Mouse (Mus musculus) stomach, embryonic 16.5 days (tissue): Measurements from ENCODE around the gene Btg3. TPM values are rescaled to one million over a fixed set of nuclear protein-coding genes. Genes with fewer than 3 reads are reported as not detected.
"Not testable (repeated sequence)": the region's sequence is repeated elsewhere in the genome, so short reads cannot be mapped to it uniquely, and the experiment has no call there.

Source experiments
- ATAC-seq: fragments of 200-750 bp; cut with Nextera tagmentation; 2 replicates; pipeline ENCODE4 v1.8.0; 2017; ENCODE audit warnings: moderate number of reproducible peaks, moderate TSS enrichment; ENCODE audit not compliant: insufficient read depth, low FRiP score
- H3K27ac ChIP-seq: fragments of 300-500 bp; sonication (generic); 2 replicates; pipeline ENCODE4 v1.5.1; 2014; ENCODE audit warnings: low read length
- H3K27me3 ChIP-seq: fragments of 300-500 bp; sonication (generic); 2 replicates; pipeline ENCODE4 v1.6.1; 2014; ENCODE audit warnings: low read length, control low read depth, mixed read lengths; ENCODE audit not compliant: control insufficient read depth, insufficient read depth
- H3K36me3 ChIP-seq: fragments of 300-500 bp; sonication (generic); 2 replicates; pipeline ENCODE4 v1.6.1; 2014; ENCODE audit warnings: low read length; ENCODE audit not compliant: control insufficient read depth, insufficient read depth
- H3K4me1 ChIP-seq: fragments of 300-500 bp; sonication (generic); 2 replicates; pipeline ENCODE4 v1.6.1; 2014; ENCODE audit warnings: low read length, control low read depth, mixed read lengths; ENCODE audit not compliant: control insufficient read depth, insufficient read depth
- H3K4me2 ChIP-seq: fragments of 300-500 bp; sonication (generic); 2 replicates; pipeline ENCODE4 v1.6.1; 2014; ENCODE audit warnings: low read depth, low read length, mixed read lengths
- H3K4me3 ChIP-seq: fragments of 300-500 bp; sonication (generic); replicated peaks from 2 replicates; pipeline ENCODE4 v1.5.1; 2014; ENCODE audit warnings: mild to moderate bottlenecking, low read length
- H3K9ac ChIP-seq: fragments of 300-500 bp; sonication (generic); 2 replicates; pipeline ENCODE4 v1.6.1; 2014; ENCODE audit warnings: low read length
- H3K9me3 ChIP-seq: fragments of 300-500 bp; sonication (generic); replicated peaks from 2 replicates; pipeline ENCODE4 v1.6.1; 2016; ENCODE audit warnings: low read length, control low read depth; ENCODE audit not compliant: control insufficient read depth
- WGBS: fragments of 180-500 bp; shearing (Covaris S2); extraction: QIAGEN DNeasy Blood & Tissue Kit; methylation state at CpG from one replicate; pipeline ENCODE4 v1.1.7; 2014; 5-methylcytosine and 5-hydroxymethylcytosine counted together
- polyA plus RNA-seq: library from polyadenylated mRNA; unstranded; fragments of >200 nt; fragmentation: Nextera tagmentation; extraction: Ambion mirVana; gene quantifications from 2 replicates; pipeline ENCODE4 v1.2.1, GENCODE M21; 2015

Btg3 gene
- polyA plus RNA-seq, 1 experiment from 2014 or later = 25.3 TPM

GRCm38 (mm10) chr16:78364554-78364953 lies 12.4 kb downstream of the Btg3 start:
- 91% methylated on average over 9 of the region's 9 CpGs for WGBS

GRCm38 (mm10) chr16:78361466-78361865 lies 15.5 kb downstream of the Btg3 start:
- peaks cover 21% of the 10 kb centered on the region for H3K36me3 ChIP-seq
- no peak for ATAC-seq
- no peak overlapping the region for H3K9ac ChIP-seq
- no peaks in the 10 kb centered on the region for H3K4me1 ChIP-seq
- H3K27ac ChIP-seq = no peak overlapping the region
- 87% methylated on average over 4 of the region's 4 CpGs for WGBS
- H3K9me3 ChIP-seq = no peaks in the 10 kb centered on the region; the same call in 1 of the 2 replicates
- no peaks in the 10 kb centered on the region for H3K27me3 ChIP-seq
- H3K4me2 ChIP-seq = no peak overlapping the region
- H3K4me3 ChIP-seq = no peak overlapping the region

More at GRCm38 (mm10) chr16:78364554-78364953, 12.4 kb downstream of the Btg3 start:
- not testable (repeated sequence) for ATAC-seq, H3K9me3 ChIP-seq, H3K27me3 ChIP-seq, H3K4me3 ChIP-seq, H3K4me1 ChIP-seq, H3K9ac ChIP-seq, H3K27ac ChIP-seq, H3K4me2 ChIP-seq
- H3K36me3 ChIP-seq = peaks cover 14% of the 10 kb centered on the region

GRCm38 (mm10) chr16:78357757-78358156 lies 19.2 kb downstream of the Btg3 start:
- Histone ChIP-seq H3K27me3 (no peaks in the 10 kb centered on the region), H3K4me3 (no peak overlapping the region), H3K36me3 (peaks cover 12% of the 10 kb centered on the region; the same call in 1 of the 2 replicates), H3K27ac (no peak overlapping the region), H3K9ac (no peak overlapping the region), H3K4me2 (no peak overlapping the region), H3K9me3 (no peaks in the 10 kb centered on the region; the same call in 1 of the 2 replicates), H3K4me1 (no peaks in the 10 kb centered on the region)
- WGBS = 95% methylated on average over 3 of the region's 3 CpGs
- no peak for ATAC-seq

GRCm38 (mm10) chr16:78347328-78347926 lies 29.6 kb downstream of the Btg3 start:
- H3K27me3 ChIP-seq = no peaks in the 10 kb centered on the region
- H3K9me3 ChIP-seq = no peaks in the 10 kb centered on the region
- H3K36me3 ChIP-seq = peaks cover 5% of the 10 kb centered on the region; the same call in 1 of the 2 replicates
- H3K4me1 ChIP-seq = peaks cover 5% of the 10 kb centered on the region
- peak; percentile 56; the same call in 1 of the 2 replicates for ATAC-seq
- no peak overlapping the region for H3K4me3 ChIP-seq
- WGBS = 62% methylated on average over 13 of the region's 13 CpGs
- H3K27ac ChIP-seq = no peak overlapping the region
- no peak overlapping the region for H3K4me2 ChIP-seq
- H3K9ac ChIP-seq = no peak overlapping the region

- H3K9ac ChIP-seq = no peak overlapping the region
- H3K4me3 ChIP-seq = no peak overlapping the region
- H3K4me1 ChIP-seq = peaks cover 5% of the 10 kb centered on the region
- H3K4me2 ChIP-seq = no peak overlapping the region
- peaks cover 5% of the 10 kb centered on the region; the same call in 1 of the 2 replicates for H3K36me3 ChIP-seq
- no peak overlapping the region for H3K27ac ChIP-seq
- no peak for ATAC-seq
- H3K9me3 ChIP-seq = no peaks in the 10 kb centered on the region
- 74% methylated on average over 2 of the region's 2 CpGs for WGBS
- H3K27me3 ChIP-seq = no peaks in the 10 kb centered on the region
These were observed 30.2 kb downstream of the Btg3 start for GRCm38 (mm10) chr16:78346662-78347327.

GRCm38 (mm10) chr16:78343792-78344191 lies 33.2 kb downstream of the Btg3 start:
- Histone ChIP-seq H3K27ac (peak overlapping the region; percentile 21), H3K4me2 (peak overlapping the region; percentile 13; the same call in 1 of the 2 replicates), H3K4me3 (no peak overlapping the region), H3K9ac (no peak overlapping the region), H3K27me3 (no peaks in the 10 kb centered on the region), H3K36me3 (no peaks in the 10 kb centered on the region), H3K9me3 (no peaks in the 10 kb centered on the region), H3K4me1 (peaks cover 5% of the 10 kb centered on the region)
- peak; percentile 50; the same call in 1 of the 2 replicates for ATAC-seq
- WGBS = 51% methylated on average over 6 of the region's 6 CpGs

GRCm38 (mm10) chr16:78342767-78343166 lies 34.2 kb downstream of the Btg3 start:
- Histone ChIP-seq H3K9ac (no peak overlapping the region), H3K4me1 (peaks cover 5% of the 10 kb centered on the region), H3K27me3 (no peaks in the 10 kb centered on the region), H3K36me3 (no peaks in the 10 kb centered on the region), H3K27ac (no peak overlapping the region), H3K4me3 (no peak overlapping the region), H3K4me2 (no peak overlapping the region), H3K9me3 (no peaks in the 10 kb centered on the region)
- no peak for ATAC-seq
- 90% methylated on average over 5 of the region's 5 CpGs for WGBS

GRCm38 (mm10) chr16:78341356-78341755 lies 35.6 kb downstream of the Btg3 start:
- Histone ChIP-seq H3K27ac (no peak overlapping the region), H3K9ac (no peak overlapping the region), H3K4me3 (no peak overlapping the region), H3K27me3 (no peaks in the 10 kb centered on the region), H3K9me3 (no peaks in the 10 kb centered on the region), H3K36me3 (no peaks in the 10 kb centered on the region), H3K4me1 (peaks cover 5% of the 10 kb centered on the region), H3K4me2 (no peak overlapping the region)
- 85% methylated on average over 4 of the region's 4 CpGs for WGBS
- ATAC-seq = no peak

- ATAC-seq = no peak
- Histone ChIP-seq H3K4me1 (no peaks in the 10 kb centered on the region), H3K27ac (no peak overlapping the region), H3K27me3 (no peaks in the 10 kb centered on the region), H3K9ac (no peak overlapping the region), H3K36me3 (peaks cover 12% of the 10 kb centered on the region; the same call in 1 of the 2 replicates), H3K9me3 (no peaks in the 10 kb centered on the region), H3K4me2 (no peak overlapping the region), H3K4me3 (no peak overlapping the region)
- WGBS = 41% methylated on average over 8 of the region's 8 CpGs
These were observed 39.8 kb downstream of the Btg3 start for GRCm38 (mm10) chr16:78337226-78337625.
